Mouse (Mus musculus) central nervous system, embryonic 11.5 days (tissue): Measurements from ENCODE around the gene Ccni. TPM values are rescaled to one million over a fixed set of nuclear protein-coding genes. Genes with fewer than 3 reads are reported as not detected.

ENCODE experiments used
- polyA plus RNA-seq: library from polyadenylated mRNA; depleted of rRNA; stranded (reverse); fragments of >200 nt; gene quantifications from 2 replicates; pipeline ENCODE4 v1.2.3, GENCODE M21; 2012; rRNA removed

Ccni gene
- 92.4 and 118 TPM in 2 replicates for polyA plus RNA-seq

GRCm38 (mm10) chr5:93206109-93207005 lies at the start of gene Ccni, which contains the start of gene 2010109A12Rik:
Ccni (minus strand) TSS chr5:93206495.
2010109A12Rik (plus strand) TSS chr5:93206518.

Other genes with a start within 250 kb of the Ccni start
- 0.11 and 0.31 TPM in 2 replicates for gene Sowahb, start 161.5 kb downstream of the Ccni start, polyA plus RNA-seq
- 195 and 255 TPM in 2 replicates for gene Sept11, start 113.1 kb downstream of the Ccni start, polyA plus RNA-seq
- gene 2010109A12Rik, start within 50 bp of the Ccni start, polyA plus RNA-seq = 0.87 and 1.2 TPM in 2 replicates
- gene Ccng2, start 60.8 kb upstream of the Ccni start, polyA plus RNA-seq = 77.0 and 146 TPM in 2 replicates